Mouse (Mus musculus) cerebellum, adult 2 months (tissue): ENCODE data around the gene Spsb1.

Source experiments
- CTCF ChIP-seq: fragments of 200-500 bp; IDR thresholded peaks from 2 replicates; pipeline ENCODE4 v1.5.1; 2011; ENCODE audit warnings: low read depth, mild to moderate bottlenecking, control low read depth, low read length, moderate library complexity, borderline replicate concordance; ENCODE audit not compliant: insufficient read depth
- POLR2A ChIP-seq: fragments of 200-500 bp; IDR thresholded peaks from 2 replicates; pipeline ENCODE4 v1.6.1; 2011; ENCODE audit warnings: low read length, control low read depth, borderline replicate concordance; ENCODE audit not compliant: insufficient read depth

DNA sequence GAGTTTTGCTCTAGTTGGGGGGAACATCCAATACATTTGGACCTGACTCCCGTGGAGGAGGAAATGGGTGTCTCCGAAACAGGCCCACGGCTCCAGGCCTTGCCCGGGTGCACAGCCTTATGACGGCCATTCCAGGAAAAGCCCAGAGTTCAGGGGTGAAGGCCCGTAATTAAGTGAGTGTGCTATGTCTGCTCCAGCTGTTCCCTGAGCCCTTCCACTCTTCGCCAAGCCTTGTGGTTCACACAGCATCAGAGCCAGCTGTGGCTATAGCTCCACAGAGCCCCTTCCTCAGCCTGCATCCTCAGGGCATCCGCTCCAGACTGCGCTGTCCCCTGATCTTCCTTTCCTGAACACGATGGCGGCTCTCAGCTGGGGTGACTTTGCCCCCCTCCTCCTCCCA, 83.8 kb downstream of the Spsb1 start:
- TF ChIP-seq CTCF, result no peak
- TF ChIP-seq POLR2A, result no peak
